ENCODE assay signal across 20 mouse cellular contexts in genomic region chr1:57817103-57817502, GRCm38 (mm10).
"Had no signal": no experiment of that assay in that cellular context is flagged by ENCODE, and none has a peak within 500 bp of the region (broad histone marks: within the 10 kb centered on the region; RNA-seq: fewer than 3 reads in every experiment).

No protein-coding gene starts in this region.

- H3K27ac ChIP-seq: layer of hippocampus, adult 2 months; liver, embryonic 14.5 days; lung, embryonic 15.5 days; stomach, postnatal 0 days had no signal

- H3K4me2 ChIP-seq: liver, embryonic 11.5 days; lung, embryonic 15.5 days; midbrain, embryonic 11.5 days had no signal

- H3K36me3 ChIP-seq: lung, embryonic 15.5 days had no signal

- H3K9ac ChIP-seq: liver, embryonic 14.5 days; liver, postnatal 0 days; lung, embryonic 15.5 days had no signal

- H3K4me3 ChIP-seq: layer of hippocampus, adult 2 months; lung, embryonic 15.5 days had no signal

- H3K9me3 ChIP-seq: lung, embryonic 15.5 days had no signal

- DNase-seq: kidney, adult 18-20 months; kidney, adult 9 months; kidney, postnatal 14 days; layer of hippocampus, adult 9-11 months; liver, postnatal 0 days; lung, postnatal 10 days; lung, postnatal 4 days; midbrain, embryonic 14.5 days; right cerebral cortex, adult 18-20 months; right cerebral cortex, postnatal 14 days; right cerebral cortex, postnatal 4 days; thymus, adult 2 months; thymus, postnatal 14 days; thymus, postnatal 4 days had no signal

- H3K27me3 ChIP-seq: lung, embryonic 15.5 days had no signal

- ATAC-seq: liver, postnatal 0 days had no signal
